Mouse (Mus musculus) midbrain, postnatal 0 days (tissue): ENCODE data around the gene Stat2. TPM values are rescaled to one million over a fixed set of nuclear protein-coding genes. Genes with fewer than 3 reads are reported as not detected.
"Not testable (repeated sequence)": the region's sequence is repeated elsewhere in the genome, so short reads cannot be mapped to it uniquely, and the experiment has no call there.

Source experiments
- ATAC-seq: fragments of 200-750 bp; cut with Nextera tagmentation; 2 replicates; pipeline ENCODE4 v1.8.0; 2017; ENCODE audit warnings: moderate number of reproducible peaks, mild to moderate bottlenecking, moderate TSS enrichment, moderate library complexity; ENCODE audit not compliant: low FRiP score
- DNase-seq: peaks from one replicate; pipeline ENCODE4 v3.0.0-alpha.2; 2015; ENCODE audit warnings: low spot score
- H3K27ac ChIP-seq: fragments of 300-500 bp; sonication (generic); 2 replicates; pipeline ENCODE4 v1.5.1; 2014; ENCODE audit warnings: low read depth, mild to moderate bottlenecking, low read length, mixed read lengths
- H3K27me3 ChIP-seq: fragments of 300-500 bp; sonication (generic); 2 replicates; pipeline ENCODE4 v1.6.1; 2014; ENCODE audit warnings: low read length, control low read depth, mixed read lengths; ENCODE audit not compliant: insufficient read depth
- H3K36me3 ChIP-seq: fragments of 300-500 bp; sonication (generic); 2 replicates; pipeline ENCODE4 v1.6.1; 2014; ENCODE audit warnings: low read length, control low read depth, mixed read lengths; ENCODE audit not compliant: insufficient read depth
- H3K4me1 ChIP-seq: fragments of 300-500 bp; sonication (generic); 2 replicates; pipeline ENCODE4 v1.6.1; 2014; ENCODE audit warnings: mild to moderate bottlenecking, control low read depth, antibody characterized with exemption, low read length, mixed read lengths; ENCODE audit not compliant: insufficient read depth
- H3K4me2 ChIP-seq: fragments of 300-500 bp; sonication (generic); 2 replicates; pipeline ENCODE4 v1.6.1; 2014; ENCODE audit warnings: low read depth, mild to moderate bottlenecking, low read length, mixed read lengths; ENCODE audit not compliant: poor library complexity, severe bottlenecking
- H3K4me3 ChIP-seq: fragments of 300-500 bp; sonication (generic); 2 replicates; pipeline ENCODE4 v1.5.1; 2014; ENCODE audit warnings: low read depth, mild to moderate bottlenecking, low read length, moderate library complexity
- H3K9ac ChIP-seq: fragments of 300-500 bp; sonication (generic); replicated peaks from 2 replicates; pipeline ENCODE4 v1.6.1; 2014; ENCODE audit warnings: mild to moderate bottlenecking, low read length, moderate library complexity, mixed read lengths; ENCODE audit not compliant: poor library complexity, severe bottlenecking
- H3K9me3 ChIP-seq: fragments of 300-500 bp; sonication (generic); 2 replicates; pipeline ENCODE4 v1.6.1; 2016; ENCODE audit warnings: low read length, control low read depth
- CTCF ChIP-seq: IDR thresholded peaks from 2 replicates; pipeline ENCODE4 v1.5.1; 2016; ENCODE audit warnings: antibody characterized with exemption, mild to moderate bottlenecking
- WGBS: fragments of 180-500 bp; shearing (Covaris S2); extraction: QIAGEN DNeasy Blood & Tissue Kit; methylation state at CpG from one replicate; pipeline ENCODE4 v1.1.7; 2014; 5-methylcytosine and 5-hydroxymethylcytosine counted together
- polyA plus RNA-seq: library from polyadenylated mRNA; unstranded; fragments of >200 nt; fragmentation: Nextera tagmentation; extraction: Ambion mirVana; gene quantifications from 2 replicates; pipeline ENCODE4 v1.2.1, GENCODE M21; 2015
- total RNA-seq: library from RNA; depleted of rRNA; stranded (reverse); fragments of >200 nt; gene quantifications from 2 replicates; pipeline ENCODE4 v1.2.3, GENCODE M21; 2014

The Stat2 gene
- total and polyA plus RNA-seq, 2 experiments from 2014 or later: 9.8 to 12.9 TPM

- TF ChIP-seq CTCF: no peak
- Histone ChIP-seq H3K27me3 (no peaks in the 10 kb centered on the region), H3K4me3 (no peak overlapping the region), H3K36me3 (peaks cover 14% of the 10 kb centered on the region; the same call in 1 of the 2 replicates), H3K9me3 (no peaks in the 10 kb centered on the region), H3K27ac (no peak overlapping the region), H3K4me2 (no peak overlapping the region), H3K9ac (no peak overlapping the region), H3K4me1 (peaks cover 9% of the 10 kb centered on the region; the same call in 1 of the 2 replicates)
- ATAC-seq: no peak
- DNase-seq: no peak
- WGBS: 94% methylated on average over 8 of the region's 8 CpGs
Observed at GRCm38 (mm10) chr10:128326825-128327224, 56.5 kb downstream of the Stat2 start.

GRCm38 (mm10) chr10:128327610-128328009 lies 57.3 kb downstream of the Stat2 start:
- peak; percentile 36; the same call in 1 of the 2 replicates for TF ChIP-seq CTCF
- H3K9me3 ChIP-seq: no peaks in the 10 kb centered on the region
- peaks cover 9% of the 10 kb centered on the region; the same call in 1 of the 2 replicates for H3K4me1 ChIP-seq
- ATAC-seq (no peak), DNase-seq (no peak)
- H3K4me2 ChIP-seq: no peak overlapping the region
- no peaks in the 10 kb centered on the region for H3K27me3 ChIP-seq
- H3K36me3 ChIP-seq: peaks cover 14% of the 10 kb centered on the region; the same call in 1 of the 2 replicates
- H3K27ac ChIP-seq: no peak overlapping the region
- H3K4me3 ChIP-seq: no peak overlapping the region
- H3K9ac ChIP-seq: no peak overlapping the region
- 88% methylated on average over 10 of the region's 10 CpGs for WGBS

- DNase-seq, H3K4me3 ChIP-seq, H3K9ac ChIP-seq: not testable (repeated sequence)
Observed at GRCm38 (mm10) chr10:128332358-128333249, 62.2 kb downstream of the Stat2 start.

GRCm38 (mm10) chr10:128335582-128335981 lies 65.2 kb downstream of the Stat2 start:
- peak; percentile 80 for TF ChIP-seq CTCF
- ATAC-seq (no peak), DNase-seq (peak; percentile 55)
- H3K4me2 ChIP-seq: no peak overlapping the region
- no peaks in the 10 kb centered on the region for H3K36me3 ChIP-seq
- H3K27ac ChIP-seq: no peak overlapping the region
- 4% methylated on average over 4 of the region's 4 CpGs for WGBS
- H3K4me3 ChIP-seq: no peak overlapping the region
- H3K9ac ChIP-seq: no peak overlapping the region
- peaks cover 8% of the 10 kb centered on the region; the same call in 1 of the 2 replicates for H3K4me1 ChIP-seq
- H3K27me3 ChIP-seq: no peaks in the 10 kb centered on the region
- H3K9me3 ChIP-seq: no peaks in the 10 kb centered on the region

More at GRCm38 (mm10) chr10:128332358-128333249, 62.2 kb downstream of the Stat2 start:
- H3K9me3 ChIP-seq, H3K36me3 ChIP-seq, H3K4me2 ChIP-seq, ATAC-seq, H3K4me1 ChIP-seq, H3K27me3 ChIP-seq, H3K27ac ChIP-seq: not testable (repeated sequence)
- WGBS: 75% methylated on average over 5 of the region's 6 CpGs

GRCm38 (mm10) chr10:128336195-128336594 lies 65.8 kb downstream of the Stat2 start:
- H3K9me3 ChIP-seq: no peaks in the 10 kb centered on the region
- TF ChIP-seq CTCF: no peak
- no peak overlapping the region for H3K9ac ChIP-seq
- no peaks in the 10 kb centered on the region for H3K27me3 ChIP-seq
- H3K27ac ChIP-seq: no peak overlapping the region
- H3K4me2 ChIP-seq: no peak overlapping the region
- H3K4me3 ChIP-seq: no peak overlapping the region
- H3K36me3 ChIP-seq: no peaks in the 10 kb centered on the region
- DNase-seq (no peak), ATAC-seq (no peak)
- H3K4me1 ChIP-seq: peaks cover 8% of the 10 kb centered on the region; the same call in 1 of the 2 replicates
- WGBS: 97% methylated on average over 3 of the region's 3 CpGs

- no peaks in the 10 kb centered on the region for H3K27me3 ChIP-seq
- no peak overlapping the region for H3K9ac ChIP-seq
- no peaks in the 10 kb centered on the region for H3K36me3 ChIP-seq
- peak overlapping the region; percentile 91; the same call in 1 of the 2 replicates for H3K27ac ChIP-seq
- 89% methylated on average over 3 of the region's 3 CpGs for WGBS
- ATAC-seq (no peak), DNase-seq (no peak)
- peak overlapping the region; percentile 61; the same call in 1 of the 2 replicates for H3K4me2 ChIP-seq
- no peak overlapping the region for H3K4me3 ChIP-seq
- no peak for TF ChIP-seq CTCF
- peaks cover 8% of the 10 kb centered on the region; the same call in 1 of the 2 replicates for H3K4me1 ChIP-seq
- no peaks in the 10 kb centered on the region for H3K9me3 ChIP-seq
Observed at GRCm38 (mm10) chr10:128336597-128336996, 66.2 kb downstream of the Stat2 start.
